ENCODE assay signal across 23 mouse cellular contexts in genomic region chr15:67021391-67021790, GRCm38 (mm10).
"Had no signal": no experiment of that assay in that cellular context is flagged by ENCODE, and none has a peak within 500 bp of the region (broad histone marks: within the 10 kb centered on the region; RNA-seq: fewer than 3 reads in every experiment).

No protein-coding gene starts in this region.

- H3K36me3 ChIP-seq: heart, embryonic 10.5 days; heart, embryonic 12.5 days; hindbrain, embryonic 10.5 days; hindbrain, embryonic 12.5 days; intestine, embryonic 15.5 days; limb, embryonic 10.5 days; limb, embryonic 12.5 days; liver, embryonic 13.5 days; liver, embryonic 15.5 days had no signal

- H3K27ac ChIP-seq: gastrocnemius, adult 2 months; heart, adult 2 months; heart, embryonic 10.5 days; hindbrain, embryonic 10.5 days; hindbrain, embryonic 12.5 days; hindbrain, embryonic 14.5 days; intestine, embryonic 15.5 days; limb, embryonic 12.5 days; liver, embryonic 13.5 days; liver, embryonic 15.5 days had no signal

- H3K4me3 ChIP-seq: gastrocnemius, adult 2 months; heart, adult 2 months; heart, embryonic 10.5 days; heart, embryonic 12.5 days; hindbrain, embryonic 10.5 days; hindbrain, embryonic 12.5 days; intestine, embryonic 15.5 days; limb, embryonic 10.5 days; limb, embryonic 12.5 days; liver, embryonic 13.5 days; liver, embryonic 15.5 days had no signal

- H3K9me3 ChIP-seq: heart, embryonic 10.5 days; hindbrain, embryonic 10.5 days; intestine, embryonic 15.5 days; limb, embryonic 10.5 days; limb, embryonic 12.5 days; liver, embryonic 13.5 days; liver, embryonic 15.5 days had no signal

- DNase-seq: gastrocnemius, adult 2 months; gastrocnemius, postnatal 10 days; gastrocnemius, postnatal 25 days; heart, adult 2 months; heart, postnatal 10 days; heart, postnatal 4 days; kidney, adult 18-20 months; kidney, adult 8-10 months; kidney, postnatal 10 days; kidney, postnatal 4 days; layer of hippocampus, adult 9-11 months; layer of hippocampus, postnatal 36 days; liver; liver, embryonic 13.5 days had no signal

- H3K9ac ChIP-seq: heart, embryonic 12.5 days; hindbrain, embryonic 12.5 days; hindbrain, embryonic 14.5 days; intestine, embryonic 15.5 days; limb, embryonic 12.5 days; liver, embryonic 13.5 days; liver, embryonic 15.5 days had no signal
